In genomic region chr19:10818217-10818946, GRCm38 (mm10) we compare ENCODE assay signal across 8 mouse cellular contexts. TPM values are rescaled to one million over a fixed set of nuclear protein-coding genes. Genes with fewer than 3 reads are reported as not detected.
DNase-seq lines count a peak whose midpoint lies in the region; ATAC-seq and TF ChIP-seq lines count a peak whose summit lies in the region.

No protein-coding gene starts in this region.

- H3K9me3 ChIP-seq in midbrain, embryonic 12.5 days, result no peaks in the 10 kb centered on the region
- no peaks in the 10 kb centered on the region for H3K9me3 ChIP-seq in midbrain, postnatal 0 days (ENCODE audit: low read length)
- H3K9me3 ChIP-seq in liver, embryonic 14.5 days (ENCODE audit: control insufficient read depth, low read length), result no peaks in the 10 kb centered on the region
- H3K9me3 ChIP-seq in stomach, embryonic 14.5 days (ENCODE audit: control insufficient read depth, low read depth, low read length), result no peaks in the 10 kb centered on the region

- H3K4me2 ChIP-seq in midbrain, embryonic 12.5 days (replicated peaks), result no peak overlapping the region
- H3K4me2 ChIP-seq in midbrain, postnatal 0 days (ENCODE audit: low read depth, low read length, poor library complexity, severe bottlenecking), result no peak overlapping the region
- peak overlapping the region; percentile 9; the same call in 1 of the 2 replicates for H3K4me2 ChIP-seq in liver, embryonic 14.5 days (ENCODE audit: low read depth)
- H3K4me2 ChIP-seq in stomach, embryonic 14.5 days (replicated peaks; ENCODE audit: low read depth, low read length), result peak overlapping the region; percentile 30

- no peak for TF ChIP-seq EP300 in liver, embryonic 14.5 days (IDR thresholded peaks at IDR 0.05; ENCODE audit: low read depth)

- no peak overlapping the region for H3K9ac ChIP-seq in midbrain, embryonic 12.5 days (replicated peaks)
- no peak overlapping the region for H3K9ac ChIP-seq in midbrain, postnatal 0 days (replicated peaks; ENCODE audit: low read length, poor library complexity, severe bottlenecking)
- no peak overlapping the region for H3K9ac ChIP-seq in liver, embryonic 14.5 days (replicated peaks)
- no peak overlapping the region for H3K9ac ChIP-seq in stomach, embryonic 14.5 days (replicated peaks; ENCODE audit: low read depth, low read length)

- H3K4me1 ChIP-seq in midbrain, embryonic 12.5 days, result peaks cover 7% of the 10 kb centered on the region; the same call in 1 of the 2 replicates
- H3K4me1 ChIP-seq in midbrain, postnatal 0 days (ENCODE audit: insufficient read depth, low read length), result no peaks in the 10 kb centered on the region
- peaks cover 0 to 2% of the 10 kb centered on the region in 2 experiments; a peak in 2 of 4 replicates for H3K4me1 ChIP-seq in liver, embryonic 14.5 days (replicated peaks; ENCODE audit: control insufficient read depth in 2 of 2, insufficient read depth in 2 of 2, low read length in 1 of 2)
- H3K4me1 ChIP-seq in stomach, embryonic 14.5 days (ENCODE audit: control insufficient read depth, insufficient read depth, low read length), result no peaks in the 10 kb centered on the region

- no peaks in the 10 kb centered on the region for H3K27me3 ChIP-seq in midbrain, embryonic 12.5 days
- no peaks in the 10 kb centered on the region for H3K27me3 ChIP-seq in midbrain, postnatal 0 days (ENCODE audit: insufficient read depth, low read length)
- H3K27me3 ChIP-seq in liver, embryonic 14.5 days (ENCODE audit: control insufficient read depth, insufficient read depth, low read length), result no peaks in the 10 kb centered on the region
- no peaks in the 10 kb centered on the region for H3K27me3 ChIP-seq in stomach, embryonic 14.5 days (ENCODE audit: control insufficient read depth, insufficient read depth, low read length)

- no peak for TF ChIP-seq CTCF in midbrain, postnatal 0 days (IDR thresholded peaks at IDR 0.05)
- TF ChIP-seq CTCF in liver, embryonic 14.5 days (IDR thresholded peaks at IDR 0.05; ENCODE audit: low read depth), result no peak

- no peak for DNase-seq in midbrain, postnatal 0 days (ENCODE audit: low spot score)
- peak; percentile 80 for DNase-seq in induced T-regulatory cell, adult 2 months (ENCODE audit: low read depth)
- DNase-seq in liver, embryonic 14.5 days (ENCODE audit: low read depth in 3 of 3, low spot score in 3 of 3), result no peak
- DNase-seq in cerebellum, postnatal 4 days (ENCODE audit: low spot score in 2 of 2), result no peak
- DNase-seq in left cerebral cortex, adult 18-20 months (ENCODE audit: low spot score in 2 of 2), result no peak
- DNase-seq in left cerebral cortex, postnatal 14 days (ENCODE audit: low spot score in 2 of 2), result no peak

- intact Hi-C loops in left cerebral cortex, postnatal 14 days (cut with DNase I), result no loop called here

- 0 out of 2 replicates have a peak, but pooled peaks have one; percentile 30 for ATAC-seq in midbrain, embryonic 12.5 days (ENCODE audit: low FRiP score, low read depth)
- no peak for ATAC-seq in midbrain, postnatal 0 days (ENCODE audit: low FRiP score)
- ATAC-seq in liver, embryonic 14.5 days (ENCODE audit: insufficient read depth), result no peak
- peak; percentile 84 for ATAC-seq in stomach, embryonic 14.5 days (ENCODE audit: insufficient number of reproducible peaks, insufficient read depth, low FRiP score, low read depth)

- H3K4me3 ChIP-seq in midbrain, embryonic 12.5 days, result no peak overlapping the region
- H3K4me3 ChIP-seq in midbrain, postnatal 0 days (ENCODE audit: low read depth, low read length), result no peak overlapping the region
- no peak overlapping the region for H3K4me3 ChIP-seq in liver, embryonic 14.5 days (ENCODE audit: insufficient read depth in 1 of 2, low read depth in 2 of 2, low read length in 2 of 2)
- no peak overlapping the region; the same call in 1 of the 2 replicates for H3K4me3 ChIP-seq in stomach, embryonic 14.5 days (ENCODE audit: low read depth, low read length)

- H3K36me3 ChIP-seq in midbrain, embryonic 12.5 days, result no peaks in the 10 kb centered on the region
- no peaks in the 10 kb centered on the region for H3K36me3 ChIP-seq in midbrain, postnatal 0 days (ENCODE audit: insufficient read depth, low read length)
- no peaks in the 10 kb centered on the region for H3K36me3 ChIP-seq in liver, embryonic 14.5 days (replicated peaks; ENCODE audit: control insufficient read depth, insufficient read depth, low read depth)
- H3K36me3 ChIP-seq in stomach, embryonic 14.5 days (ENCODE audit: control insufficient read depth, insufficient read depth, low read length), result no peaks in the 10 kb centered on the region

- no peak overlapping the region for H3K27ac ChIP-seq in midbrain, embryonic 12.5 days (replicated peaks)
- no peak overlapping the region for H3K27ac ChIP-seq in midbrain, postnatal 0 days (ENCODE audit: low read depth, low read length)
- H3K27ac ChIP-seq in liver, embryonic 14.5 days, result no peak overlapping the region
- H3K27ac ChIP-seq in stomach, embryonic 14.5 days (ENCODE audit: low read length), result peak overlapping the region; percentile 23

- 42% methylated on average over 17 of the region's 17 CpGs for WGBS in midbrain, embryonic 12.5 days
- WGBS in midbrain, postnatal 0 days, result 43% methylated on average over 17 of the region's 17 CpGs
- WGBS in liver, embryonic 14.5 days (ENCODE audit: insufficient replicate concordance), result 34% methylated on average over 17 of the region's 17 CpGs
- WGBS in stomach, embryonic 14.5 days, result 29% methylated on average over 17 of the region's 17 CpGs

RNA-seq across cellular contexts. Expression of gene Cd6, which starts 11.5 kb away (rescaled TPM):
- not detected in 2 replicates for polyA plus RNA-seq in midbrain, embryonic 12.5 days (2016; fragmentation: Nextera tagmentation; extraction: Ambion mirVana)
- total RNA-seq in midbrain, postnatal 0 days (2014; rRNA removed), result not detected in 2 replicates
- 0.22 TPM in 1 of 2 replicates, not detected in the other for polyA plus RNA-seq in midbrain, postnatal 0 days (2015; fragmentation: Nextera tagmentation; extraction: Ambion mirVana)
- not detected in 2 replicates for polyA plus RNA-seq in liver, embryonic 14.5 days (2012; rRNA removed)
- polyA plus RNA-seq in liver, embryonic 14.5 days (2014; fragmentation: Nextera tagmentation; extraction: Ambion mirVana), result 0.05 TPM in 1 of 2 replicates, not detected in the other
- polyA plus RNA-seq in stomach, embryonic 14.5 days (2014; fragmentation: Nextera tagmentation; extraction: Ambion mirVana), result 0.58 TPM in 1 of 2 replicates, not detected in the other
- total RNA-seq in left cerebral cortex, adult 18-20 months (2021), result 1 to 10 TPM; 1.9 to 2.4 TPM
- total RNA-seq in left cerebral cortex, postnatal 14 days (2021), result 1 to 10 TPM; 1.3 to 1.5 TPM

RNA-seq across cellular contexts. Expression of gene Slc15a3, which starts 21.1 kb away (rescaled TPM):
- polyA plus RNA-seq in midbrain, embryonic 12.5 days (2016; fragmentation: Nextera tagmentation; extraction: Ambion mirVana), result 0.12 and 0.29 TPM in 2 replicates
- total RNA-seq in midbrain, postnatal 0 days (2014; rRNA removed), result 1.3 and 1.7 TPM in 2 replicates
- 0.33 and 0.56 TPM in 2 replicates for polyA plus RNA-seq in midbrain, postnatal 0 days (2015; fragmentation: Nextera tagmentation; extraction: Ambion mirVana)
- 3.7 and 3.8 TPM in 2 replicates for polyA plus RNA-seq in liver, embryonic 14.5 days (2012; rRNA removed)
- 0.90 and 1.4 TPM in 2 replicates for polyA plus RNA-seq in liver, embryonic 14.5 days (2014; fragmentation: Nextera tagmentation; extraction: Ambion mirVana)
- 0.45 and 0.52 TPM in 2 replicates for polyA plus RNA-seq in stomach, embryonic 14.5 days (2014; fragmentation: Nextera tagmentation; extraction: Ambion mirVana)
- total RNA-seq in left cerebral cortex, adult 18-20 months (2021), result 1 to 10 TPM; 1.2 to 1.4 TPM
- 1 to 10 TPM; 1.4 to 1.5 TPM for total RNA-seq in left cerebral cortex, postnatal 14 days (2021)

RNA-seq across cellular contexts. Expression of gene Tmem132a, which starts 51.4 kb away (rescaled TPM):
- 146 and 150 TPM in 2 replicates for polyA plus RNA-seq in midbrain, embryonic 12.5 days (2016; fragmentation: Nextera tagmentation; extraction: Ambion mirVana)
- 403 and 429 TPM in 2 replicates for total RNA-seq in midbrain, postnatal 0 days (2014; rRNA removed)
- 207 and 213 TPM in 2 replicates for polyA plus RNA-seq in midbrain, postnatal 0 days (2015; fragmentation: Nextera tagmentation; extraction: Ambion mirVana)
- 2.5 and 2.8 TPM in 2 replicates for polyA plus RNA-seq in liver, embryonic 14.5 days (2012; rRNA removed)
- 1.6 and 2.2 TPM in 2 replicates for polyA plus RNA-seq in liver, embryonic 14.5 days (2014; fragmentation: Nextera tagmentation; extraction: Ambion mirVana)
- 59.3 and 63.2 TPM in 2 replicates for polyA plus RNA-seq in stomach, embryonic 14.5 days (2014; fragmentation: Nextera tagmentation; extraction: Ambion mirVana)
- 100 to 1,000 TPM; 233 to 258 TPM for total RNA-seq in left cerebral cortex, adult 18-20 months (2021)
- 100 to 1,000 TPM; 344 to 360 TPM for total RNA-seq in left cerebral cortex, postnatal 14 days (2021)

Comparison
In these comparisons a context has a peak if more than half of its experiments do, and no peak if none do; other contexts are left out.
1. ATAC-seq: peak in midbrain, embryonic 12.5 days (single experiment) and stomach, embryonic 14.5 days (single experiment); none in midbrain, postnatal 0 days (single experiment) and liver, embryonic 14.5 days (single experiment).
2. H3K4me2 ChIP-seq: peak in liver, embryonic 14.5 days (single experiment) and stomach, embryonic 14.5 days (single experiment); none in midbrain, embryonic 12.5 days (single experiment) and midbrain, postnatal 0 days (single experiment).
3. RNA of gene Tmem132a, which starts 51.4 kb away (polyA plus RNA-seq): 207 to 213 TPM in midbrain, postnatal 0 days, 146 to 150 TPM in midbrain, embryonic 12.5 days and 59.3 to 63.2 TPM in stomach, embryonic 14.5 days; 1.6 to 2.8 TPM in liver, embryonic 14.5 days; every median in the first group is over 10 times any median in the second.